Mouse (Mus musculus) heart, adult 9 months (tissue): ENCODE results near the gene Fjx1.

Experiments used
- DNase-seq, 2 experiments: peaks; one replicate each; pipeline ENCODE4 v3.0.0; 2022; ENCODE audit warnings: low spot score in 2 of 2

Gene Fjx1

DNA sequence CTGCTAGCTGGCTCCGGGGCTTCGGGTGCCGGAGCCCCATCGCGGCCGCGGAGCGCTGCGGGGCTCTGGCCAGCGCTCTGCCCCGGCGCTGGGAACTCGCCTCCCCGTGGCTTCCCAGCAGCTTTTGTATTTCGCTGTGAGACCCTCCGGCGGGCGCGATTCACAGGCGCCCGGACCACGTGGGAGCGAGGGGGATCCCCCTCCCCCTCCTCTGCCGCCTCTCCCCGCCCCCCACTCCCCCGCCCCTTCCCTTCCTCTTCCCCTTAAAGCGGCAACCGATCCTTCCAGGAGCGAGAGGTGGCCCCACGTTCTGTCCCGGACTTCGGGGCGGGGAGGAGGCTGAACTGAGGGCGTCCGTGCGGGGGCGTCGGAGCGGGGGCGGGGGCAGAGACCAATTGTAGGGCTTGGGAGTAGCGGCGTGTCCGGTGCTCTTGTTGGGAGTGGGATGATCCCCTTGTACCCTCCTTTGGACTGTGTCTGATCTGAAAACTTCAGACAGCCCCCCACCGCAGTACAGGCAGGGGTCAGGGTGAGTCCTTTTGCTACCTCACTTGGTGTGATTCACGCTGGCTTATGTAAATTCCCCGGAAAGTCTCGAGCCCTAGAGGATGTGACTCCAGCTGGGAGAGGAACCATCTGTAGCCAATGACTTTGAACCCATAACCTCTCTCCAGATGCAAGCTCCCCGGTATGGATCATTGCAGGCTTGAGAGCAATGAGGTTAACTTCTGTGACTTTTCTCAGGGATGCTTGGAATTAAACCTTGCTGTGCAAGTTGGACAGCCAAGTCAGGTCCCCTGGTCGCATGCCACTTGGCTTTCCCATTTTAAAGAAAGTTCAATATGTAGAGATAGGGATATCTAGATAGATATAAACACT is at the start of gene Fjx1:
Fjx1 (minus strand) TSS at position 829 of the 879 bp plus-strand sequence.
- peak; percentile 10 to 56 for DNase-seq

DNA sequence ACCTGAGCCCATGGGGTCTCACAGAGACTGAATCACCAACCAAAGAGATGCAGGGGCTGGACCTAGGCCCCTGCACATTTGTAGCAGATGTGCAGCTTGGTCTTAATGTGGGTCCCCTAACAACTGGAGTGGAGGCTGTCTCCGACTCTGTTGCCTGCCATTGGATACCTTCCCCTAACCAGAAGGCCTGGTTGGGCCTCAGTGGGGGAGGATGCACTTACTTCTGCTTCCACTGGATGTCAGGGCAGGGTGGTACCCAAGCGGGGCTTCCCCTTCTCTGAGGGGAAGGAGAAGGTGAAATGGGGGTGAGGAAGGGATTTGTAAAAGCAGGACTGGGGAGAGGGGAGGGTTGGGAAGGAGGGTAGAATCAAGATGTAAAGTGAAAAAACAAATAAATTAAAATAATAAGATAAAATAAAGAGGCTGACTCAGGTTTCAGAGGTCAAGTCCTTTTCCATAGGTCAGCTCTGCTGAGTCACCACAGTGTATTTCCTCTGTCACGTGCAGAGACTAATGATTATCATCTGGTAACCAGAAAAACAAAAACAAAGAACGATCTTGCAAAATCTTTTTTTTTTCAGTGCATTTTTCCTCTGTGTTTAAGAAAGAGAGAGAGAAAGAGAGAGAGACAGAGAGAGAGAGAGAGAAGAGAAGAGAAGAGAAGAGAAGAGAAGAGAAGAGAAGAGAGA is 47.8 kb upstream of the Fjx1 start:
- DNase-seq, result no peak

DNA sequence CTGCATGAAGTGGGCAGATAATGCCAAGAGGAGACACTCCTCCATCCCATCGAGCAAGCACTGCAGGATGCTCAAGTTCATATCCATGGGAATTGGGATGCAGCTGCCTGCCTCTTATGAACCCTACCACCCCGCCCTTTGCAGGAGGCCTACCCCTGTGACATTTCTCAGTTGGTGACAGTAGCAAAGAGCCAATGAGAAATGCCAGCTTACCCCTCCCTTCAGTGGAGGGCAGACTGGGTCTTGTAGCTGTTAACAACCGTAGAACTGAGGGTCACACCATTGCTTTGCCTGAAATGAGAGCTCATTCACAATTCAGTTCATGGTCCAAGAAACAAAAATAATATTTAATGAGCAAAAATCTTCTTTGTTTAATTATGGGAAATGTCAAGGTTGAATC is 28.4 kb upstream of the Fjx1 start:
- DNase-seq, result no peak

DNA sequence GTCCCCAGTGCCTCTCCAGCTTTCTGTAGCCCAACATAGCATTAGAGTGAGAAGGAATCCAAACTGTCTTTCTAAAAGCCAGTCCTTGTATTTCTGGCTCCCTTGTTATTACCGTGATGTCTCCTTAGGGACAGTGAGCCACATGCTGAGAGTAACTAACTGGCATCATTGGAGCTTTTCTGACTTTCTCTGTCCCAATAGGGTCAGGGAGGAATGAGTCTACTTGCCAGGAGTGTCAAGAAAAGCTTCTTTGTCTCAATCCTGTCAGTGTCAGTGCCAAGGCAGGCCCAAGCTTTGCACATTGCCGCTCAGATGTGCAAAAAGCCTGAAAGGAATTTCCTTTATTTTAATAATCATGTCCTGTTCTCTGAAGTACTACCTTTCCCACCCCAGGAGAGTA is 23.8 kb upstream of the Fjx1 start:
- no peak for DNase-seq

DNA sequence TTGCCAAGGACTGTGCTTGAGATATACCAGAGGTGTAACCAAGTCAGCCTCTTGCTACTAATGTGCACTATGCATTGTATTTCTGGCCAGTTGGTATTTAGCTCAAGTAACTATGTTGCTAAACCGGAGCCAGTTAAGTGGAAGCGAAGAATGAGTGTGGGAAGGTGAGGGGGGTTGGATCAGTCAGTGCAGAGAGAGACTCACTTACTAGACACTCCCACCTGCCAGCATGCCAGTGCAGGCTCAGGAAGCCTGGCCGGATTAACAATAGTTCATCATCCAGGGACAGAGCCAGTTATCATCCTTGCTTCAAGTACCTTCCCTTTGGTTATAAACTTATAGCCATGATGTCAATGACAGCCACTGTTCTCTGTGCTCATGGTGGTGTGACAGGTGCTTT is 16.3 kb upstream of the Fjx1 start:
- no peak for DNase-seq

DNA sequence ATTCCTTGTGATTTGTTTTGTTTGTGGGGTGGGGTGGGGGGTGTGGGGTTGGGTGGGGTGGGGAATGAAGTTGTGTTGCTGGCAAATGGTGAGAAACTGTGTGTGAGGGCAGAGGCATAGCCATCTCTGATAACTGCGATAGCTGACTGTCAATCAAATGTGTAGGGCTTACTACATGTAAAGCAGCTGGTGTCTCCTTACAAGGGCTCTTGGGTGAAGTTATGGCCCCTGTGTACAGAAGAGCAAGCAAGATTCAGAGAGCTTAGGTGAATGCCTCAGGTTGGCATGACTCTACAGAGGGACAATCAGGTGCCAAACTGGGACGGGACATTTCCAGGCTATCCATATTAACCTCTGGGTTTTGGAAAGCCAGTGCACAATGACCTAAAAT is 12.0 kb upstream of the Fjx1 start:
- no peak for DNase-seq

DNA sequence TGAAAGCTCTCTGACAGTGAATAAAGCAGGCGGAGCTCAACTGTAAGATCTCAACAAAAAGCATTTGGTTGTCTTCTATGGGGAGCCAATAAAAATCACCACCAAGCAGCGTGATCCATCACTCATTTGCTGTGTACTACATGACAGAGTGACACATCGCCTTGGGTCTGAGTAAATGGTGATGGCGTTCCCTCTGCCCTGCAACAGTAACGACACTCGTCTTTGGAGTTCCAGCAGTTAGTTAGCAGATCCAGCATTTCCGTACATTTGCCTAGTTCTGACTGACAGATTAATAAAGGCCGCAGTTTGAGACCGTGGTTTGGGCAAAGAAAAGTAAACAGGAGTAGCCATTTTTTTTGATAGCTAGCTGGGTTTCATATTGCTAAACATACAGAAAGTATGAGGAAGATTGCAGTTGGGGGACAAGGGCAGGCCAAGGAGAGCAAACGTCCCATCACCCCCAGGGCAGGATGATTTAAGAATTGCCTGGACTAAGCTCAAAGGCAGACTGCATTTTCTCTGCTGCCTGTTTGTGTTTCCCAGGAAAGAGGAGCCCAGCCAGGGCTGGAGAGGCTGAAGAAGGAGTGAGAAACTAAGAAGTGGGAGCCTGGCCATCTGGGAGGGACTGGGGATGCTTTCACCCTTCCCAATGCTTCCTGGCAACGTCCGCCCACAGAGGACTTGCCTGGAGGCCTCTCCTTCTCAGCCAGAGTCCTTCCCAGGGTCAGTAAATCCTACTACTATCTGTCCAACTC is 11.5 kb upstream of the Fjx1 start:
- peak; percentile 35 to 52 for DNase-seq

DNA sequence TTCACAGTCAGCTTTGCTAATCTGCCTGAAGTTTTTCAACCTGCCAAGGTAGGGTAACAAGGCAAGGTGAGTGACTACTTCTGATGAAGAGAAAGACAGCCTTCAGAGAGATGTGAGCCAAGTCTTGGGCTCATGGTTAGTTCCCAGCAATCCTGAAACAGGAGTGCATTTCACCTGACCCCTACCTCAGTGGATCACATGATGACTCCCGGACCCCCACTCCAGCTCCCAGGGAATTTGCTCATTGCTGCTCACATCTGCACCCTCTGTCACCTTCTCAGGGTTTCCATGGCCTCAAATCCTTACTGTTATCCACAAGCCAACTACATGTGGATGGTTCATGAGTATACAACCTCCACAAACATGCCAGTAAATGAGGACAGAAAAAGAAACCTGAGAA is 9.2 kb upstream of the Fjx1 start:
- DNase-seq, result no peak

DNA sequence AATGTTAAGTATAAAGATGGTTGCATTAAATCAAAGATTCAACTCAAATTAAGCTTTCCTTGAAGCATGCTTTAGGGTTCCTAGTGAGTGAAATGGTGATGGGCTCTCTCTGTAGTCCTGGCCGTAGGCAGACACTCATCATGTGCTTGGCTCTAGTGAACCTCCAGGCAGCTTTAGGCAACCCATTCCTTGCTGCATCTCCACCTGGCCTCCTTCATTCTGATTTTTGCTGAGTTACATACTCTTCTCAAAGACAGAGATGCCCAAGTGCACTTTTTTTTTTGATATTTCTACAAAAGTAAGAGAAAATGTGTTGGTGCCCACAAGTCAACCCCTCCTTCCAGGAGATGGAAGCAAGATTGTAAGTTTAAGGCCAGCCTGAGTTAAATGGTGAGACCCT is 2.8 kb upstream of the Fjx1 start:
- no peak for DNase-seq

DNA sequence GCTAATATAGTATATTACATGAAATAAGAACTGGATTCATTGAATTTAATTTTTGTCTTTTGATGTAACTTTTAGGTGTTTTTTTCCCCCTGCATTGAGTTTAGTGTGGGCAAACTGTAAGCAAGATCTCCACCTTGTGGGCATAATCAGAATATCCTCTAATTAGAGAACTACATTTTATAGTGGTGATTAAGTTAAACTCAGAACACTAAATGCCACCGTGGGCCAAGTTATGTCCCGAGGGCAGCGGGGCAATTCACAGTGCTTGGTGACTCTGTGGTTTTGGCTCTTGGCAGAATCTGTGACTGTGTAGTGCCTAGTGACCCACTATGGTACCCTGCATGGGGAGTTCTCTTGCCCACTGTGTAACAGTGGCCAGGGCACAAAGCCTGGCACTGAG is 1.1 kb upstream of the Fjx1 start:
- DNase-seq, result no peak

DNA sequence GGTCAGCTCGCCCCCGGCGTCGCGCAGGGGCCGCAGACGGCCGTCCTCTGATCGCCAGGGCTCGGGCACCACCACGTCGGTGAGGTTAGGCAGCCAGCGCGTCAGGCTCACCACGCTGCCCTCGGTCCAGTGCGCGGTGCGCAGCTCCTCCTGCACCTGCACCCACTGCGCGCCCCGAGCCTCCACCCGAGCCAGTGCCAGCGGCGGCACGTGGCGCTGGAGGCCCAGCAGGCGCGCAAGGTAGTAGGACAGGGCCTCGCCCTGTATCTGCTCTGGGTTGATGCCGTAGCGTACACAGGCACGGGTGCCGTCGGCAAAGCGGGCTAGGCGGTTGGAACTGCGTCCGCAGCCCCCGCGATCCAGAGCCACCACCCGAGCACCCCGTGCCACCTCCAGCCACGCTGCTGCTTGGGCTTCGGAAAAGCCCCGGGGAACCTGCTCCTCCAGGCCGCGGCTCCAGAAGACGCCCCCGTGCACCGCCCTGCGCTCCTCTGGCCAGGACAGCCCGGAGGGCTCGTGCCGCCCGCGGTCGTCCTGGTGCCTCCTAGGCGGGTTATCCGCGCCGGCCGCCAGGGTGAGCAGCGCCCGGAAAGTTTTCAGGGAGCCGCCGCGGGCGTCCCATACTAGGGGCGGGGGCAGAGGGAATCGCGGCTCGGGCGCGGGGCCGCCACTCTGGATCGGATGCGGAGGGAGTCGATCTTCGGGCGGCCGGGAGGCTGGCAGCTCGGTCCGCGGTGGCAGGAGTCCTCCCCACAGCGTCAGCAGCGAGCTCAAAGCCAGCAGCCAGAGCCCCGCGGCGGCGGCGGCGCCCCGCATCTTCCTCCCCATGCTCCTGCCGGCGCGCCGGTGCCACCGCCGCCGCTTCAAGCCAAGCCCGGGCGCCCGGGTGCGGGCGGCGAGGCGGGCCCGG is 1.3 kb downstream of the Fjx1 start:
- DNase-seq, result peak; percentile 6 to 17

DNA sequence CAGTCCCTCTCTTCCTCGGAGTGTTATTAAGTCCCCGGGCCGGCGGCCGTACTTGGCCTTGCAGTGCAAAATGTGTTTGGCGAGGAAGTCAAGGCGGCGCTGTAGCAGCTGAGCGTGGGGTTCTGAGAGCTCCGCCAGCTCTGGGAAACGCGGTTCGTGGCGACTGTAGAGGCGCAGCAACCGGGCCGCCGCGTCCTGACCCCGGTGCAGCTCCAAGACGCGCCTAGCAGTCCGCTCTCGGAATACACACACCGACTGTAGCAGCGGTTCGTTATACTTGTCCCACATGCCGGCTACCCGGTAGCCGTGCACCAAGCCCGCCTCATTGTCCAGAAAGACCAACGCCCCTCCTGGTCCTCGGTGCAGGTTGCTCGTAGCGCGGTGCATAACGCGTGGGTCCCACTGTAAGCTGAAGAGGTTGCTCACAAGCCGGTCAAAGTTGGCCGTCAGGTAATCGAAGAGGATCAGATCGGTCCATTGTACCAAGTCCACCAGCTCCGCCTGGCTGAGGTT is 2.0 kb downstream of the Fjx1 start:
- peak; percentile 31 to 32 for DNase-seq

DNA sequence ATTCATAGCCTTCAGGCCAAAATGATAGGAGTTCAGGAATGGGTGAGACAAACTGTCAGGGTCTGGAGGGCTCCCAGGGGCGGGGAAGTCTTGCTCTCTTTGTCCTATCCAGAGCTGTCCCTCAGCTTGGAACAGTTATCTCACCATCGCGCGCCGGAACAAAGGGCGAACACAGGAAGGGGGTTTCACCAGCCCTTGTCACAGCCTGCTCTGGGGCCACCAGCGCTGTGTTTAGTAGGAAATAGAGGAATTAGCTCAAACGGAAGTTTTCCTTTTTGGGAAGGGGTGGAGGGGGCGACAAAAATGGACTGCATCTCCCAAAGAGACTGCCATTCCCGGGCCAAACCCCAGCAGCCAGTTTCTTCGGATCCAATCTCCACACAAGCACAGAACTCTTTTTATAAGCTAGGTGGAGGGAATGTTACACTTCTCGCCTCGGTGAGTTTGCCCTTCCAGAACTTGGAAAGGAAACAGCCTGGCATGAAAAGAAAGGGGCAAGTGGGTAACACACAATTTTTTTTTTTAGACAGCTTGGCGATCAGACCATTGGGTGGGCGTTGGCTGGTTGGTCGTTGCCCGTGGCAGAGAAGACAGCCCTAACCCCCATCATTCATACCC is 2.6 kb downstream of the Fjx1 start:
- DNase-seq, result no peak

DNA sequence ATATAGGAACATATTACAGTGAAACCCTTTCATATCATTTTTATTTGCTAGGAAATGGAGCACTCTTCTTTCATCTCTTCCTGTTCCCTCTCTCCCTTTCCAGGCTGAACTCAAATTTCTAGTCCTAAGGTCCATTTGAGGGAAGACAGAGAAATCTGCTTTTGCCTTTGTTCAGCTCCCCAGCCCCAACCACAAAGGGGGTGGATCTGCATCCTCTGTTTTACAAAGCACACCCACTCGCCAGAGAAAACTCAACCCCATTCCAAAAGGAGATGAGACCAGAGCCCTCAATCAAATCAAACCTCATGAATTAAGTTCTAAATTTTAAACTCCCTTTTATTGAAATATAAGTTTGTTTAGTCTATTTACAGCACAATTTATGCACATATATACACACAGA is 3.2 kb downstream of the Fjx1 start:
- DNase-seq, result no peak

DNA sequence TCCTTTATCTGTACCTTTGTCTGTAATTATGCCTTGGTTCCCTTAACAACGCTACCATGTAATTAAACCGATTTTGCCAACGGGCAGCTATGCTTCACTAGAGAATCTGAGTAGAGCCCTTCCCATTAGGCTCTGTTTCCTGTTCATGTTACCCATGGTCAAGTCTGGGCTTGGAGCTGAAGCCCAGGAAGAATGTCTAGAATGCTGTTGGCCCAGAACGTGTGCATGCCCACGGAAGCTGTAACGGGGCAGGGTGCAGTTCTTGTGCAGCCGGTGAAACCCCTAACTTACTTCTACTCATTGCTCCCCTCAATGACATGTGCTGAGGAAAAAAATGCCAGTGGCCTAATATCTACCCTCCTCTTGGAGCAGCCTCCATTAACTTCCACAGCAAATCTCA is 4.5 kb downstream of the Fjx1 start:
- no peak for DNase-seq

DNA sequence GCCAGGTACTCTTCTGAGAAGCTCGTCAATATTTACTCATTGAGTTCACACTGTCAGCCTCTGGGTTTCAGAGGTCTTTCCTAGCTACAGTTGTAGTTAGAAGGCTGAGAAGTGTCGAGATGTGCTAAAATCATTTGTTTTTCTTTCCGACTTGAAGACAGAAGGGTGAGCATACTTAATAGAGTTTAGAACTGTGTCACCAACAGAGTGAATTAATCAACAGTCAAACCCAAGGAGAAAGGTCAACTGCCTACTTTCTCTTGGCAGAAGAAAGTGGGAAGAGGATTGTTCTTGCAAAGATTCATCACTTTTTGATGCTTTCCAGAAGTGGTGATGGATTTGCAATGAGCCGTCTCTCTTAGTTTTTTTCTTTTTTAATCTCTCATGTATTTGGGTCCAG is 5.4 kb downstream of the Fjx1 start:
- no peak for DNase-seq

DNA sequence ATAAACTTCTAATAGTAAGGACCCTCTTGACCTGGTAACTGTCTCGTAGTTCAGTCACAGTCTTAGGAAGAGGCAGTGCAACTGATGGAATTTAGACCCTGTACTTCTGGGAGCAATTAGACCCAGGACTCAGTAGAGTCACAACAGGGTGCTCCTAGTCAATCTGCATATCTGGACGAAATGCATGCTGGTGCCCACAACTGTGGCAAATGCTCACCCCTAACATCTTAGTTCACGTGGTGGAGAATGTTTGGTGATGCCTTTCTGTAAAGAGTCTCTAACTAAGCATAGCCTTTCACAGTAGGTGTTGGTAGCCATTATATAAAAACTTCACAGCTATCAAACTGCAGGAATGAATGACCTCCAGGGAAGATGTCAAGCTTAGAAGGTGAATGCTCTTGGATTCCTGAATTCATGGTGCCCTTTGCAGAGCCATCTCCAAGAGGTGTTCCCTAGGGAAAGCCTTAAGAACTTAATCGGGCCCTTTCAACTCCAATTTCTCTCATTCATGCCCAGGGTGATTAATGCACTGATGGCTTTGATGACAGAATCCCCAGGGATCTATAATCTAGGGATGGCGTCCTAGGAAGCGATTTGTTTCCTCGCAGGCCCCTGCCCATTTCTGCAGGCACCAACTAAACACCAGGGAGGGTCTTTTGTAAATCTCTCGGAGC is 14.8 kb downstream of the Fjx1 start:
- DNase-seq, result no peak

DNA sequence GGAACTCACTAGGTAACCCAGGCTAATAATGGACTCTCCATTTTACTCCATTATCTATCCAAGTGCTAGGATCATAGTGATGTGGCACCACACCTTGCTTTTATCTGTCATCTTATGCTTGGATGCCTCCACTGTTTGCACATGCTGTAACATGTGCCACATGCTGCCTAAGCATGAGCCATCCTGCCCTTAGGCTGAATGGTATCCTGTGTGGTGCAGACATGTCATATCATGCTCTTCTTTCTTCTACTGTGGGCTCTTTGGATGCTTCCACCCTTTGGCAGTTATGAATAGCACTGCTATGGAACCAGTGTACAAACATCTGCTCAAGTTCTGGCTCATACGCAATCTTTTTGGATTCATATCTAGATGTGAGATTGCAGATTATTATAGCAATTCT is 18.4 kb downstream of the Fjx1 start:
- DNase-seq, result no peak

DNA sequence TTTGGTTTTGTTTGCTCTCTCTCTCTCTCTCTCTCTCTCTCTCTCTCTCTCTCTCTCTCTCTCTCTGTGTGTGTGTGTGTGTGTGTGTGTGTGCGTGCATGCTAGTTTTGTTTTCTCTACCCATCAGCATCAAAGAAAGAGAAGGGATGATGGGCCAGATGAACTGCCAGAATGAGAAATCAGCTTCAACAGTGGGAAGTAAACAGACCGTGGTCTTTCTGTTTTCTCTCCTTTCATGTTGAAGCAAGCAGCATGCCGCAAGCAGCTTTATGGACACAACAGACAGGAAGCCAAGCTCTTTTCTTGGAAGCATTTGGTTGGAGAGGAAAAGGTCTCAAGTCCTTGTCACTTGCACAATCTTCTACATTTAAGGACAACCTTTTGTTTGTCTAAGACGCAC is 21.2 kb downstream of the Fjx1 start:
- no peak for DNase-seq

DNA sequence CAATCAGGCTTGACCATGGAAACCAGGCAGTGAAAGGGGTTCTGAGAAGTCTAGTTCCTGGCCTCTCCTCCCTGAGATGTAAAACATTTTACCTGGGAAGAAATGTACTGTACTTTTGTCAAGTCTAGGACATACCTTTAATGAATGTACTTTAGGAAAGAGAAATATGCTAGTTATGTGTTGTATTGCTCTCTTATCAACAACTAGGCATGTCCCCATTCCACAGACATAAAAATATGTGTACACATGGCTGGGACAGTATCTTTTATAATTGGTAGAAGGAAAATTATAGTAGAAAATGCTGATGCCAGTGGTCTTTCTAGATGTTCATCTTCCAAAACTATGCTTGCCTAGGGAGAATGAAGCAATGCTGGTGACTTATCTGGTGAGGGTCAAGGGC is 24.3 kb downstream of the Fjx1 start:
- DNase-seq, result no peak
